Mouse (Mus musculus) C2C12 (cell line): ENCODE measurements around the gene Rpl18a. TPM values are rescaled to one million over a fixed set of nuclear protein-coding genes. Genes with fewer than 3 reads are reported as not detected.

Experiments used
- H3K27me3 ChIP-seq: one replicate; pipeline ENCODE4 v1.6.1; 2011; ENCODE audit not compliant: control insufficient read depth, insufficient read depth, insufficient read length
- H3K36me3 ChIP-seq: one replicate; pipeline ENCODE4 v1.6.1; 2011; ENCODE audit not compliant: control insufficient read depth, insufficient read depth
- H3K4me3 ChIP-seq: one replicate; pipeline ENCODE4 v1.5.1; 2011; ENCODE audit warnings: mild to moderate bottlenecking, control low read depth; ENCODE audit not compliant: poor library complexity, insufficient read depth, severe bottlenecking
- H3K79me2 ChIP-seq: one replicate; pipeline ENCODE4 v1.6.1; 2011; ENCODE audit not compliant: control insufficient read depth, insufficient read depth
- H3K79me3 ChIP-seq: one replicate; pipeline ENCODE4 v1.6.1; 2011; ENCODE audit warnings: low read depth, control low read depth
- H3ac ChIP-seq: one replicate; pipeline ENCODE3; 2011; ENCODE audit warnings: low read depth; ENCODE audit not compliant: control insufficient read depth, insufficient read length
- CEBPB ChIP-seq: IDR thresholded peaks from one replicate; pipeline ENCODE4 v1.6.1; 2011; ENCODE audit warnings: low read depth, mild to moderate bottlenecking, control low read depth, moderate library complexity
- CTCF ChIP-seq: IDR thresholded peaks from one replicate; pipeline ENCODE4 v1.5.1; 2011; ENCODE audit not compliant: control insufficient read depth, insufficient read depth, insufficient read length
- FOSL1 ChIP-seq: IDR thresholded peaks from one replicate; pipeline ENCODE4 v1.8.0; 2011; ENCODE audit warnings: mild to moderate bottlenecking, low read length; ENCODE audit not compliant: poor library complexity, insufficient read depth, severe bottlenecking
- MAX ChIP-seq: IDR thresholded peaks from one replicate; pipeline ENCODE4 v1.6.1; 2011; ENCODE audit warnings: mild to moderate bottlenecking, control low read depth
- MYOD1 ChIP-seq: IDR thresholded peaks from one replicate; pipeline ENCODE4 v1.6.1; 2011; ENCODE audit warnings: low read depth; ENCODE audit not compliant: control insufficient read depth, insufficient read length
- MYOG ChIP-seq: IDR thresholded peaks from one replicate; pipeline ENCODE4 v1.6.1; 2011; ENCODE audit not compliant: control insufficient read depth, insufficient read length; ENCODE audit errors: extremely low read depth
- USF1 ChIP-seq: IDR thresholded peaks from one replicate; pipeline ENCODE4 v1.6.1; 2011; ENCODE audit warnings: low read depth, mild to moderate bottlenecking, control low read depth, moderate library complexity
- polyA plus RNA-seq: library from polyadenylated mRNA; unstranded; fragments of >200 nt; fragmentation: generic; extraction: Trizol; gene quantifications from one replicate; pipeline ENCODE4 v1.2.1, GENCODE M21; 2012; ENCODE audit warnings: missing spikeins

Rpl18a gene
- polyA plus RNA-seq, 1 experiment, result 4,918 TPM

DNA sequence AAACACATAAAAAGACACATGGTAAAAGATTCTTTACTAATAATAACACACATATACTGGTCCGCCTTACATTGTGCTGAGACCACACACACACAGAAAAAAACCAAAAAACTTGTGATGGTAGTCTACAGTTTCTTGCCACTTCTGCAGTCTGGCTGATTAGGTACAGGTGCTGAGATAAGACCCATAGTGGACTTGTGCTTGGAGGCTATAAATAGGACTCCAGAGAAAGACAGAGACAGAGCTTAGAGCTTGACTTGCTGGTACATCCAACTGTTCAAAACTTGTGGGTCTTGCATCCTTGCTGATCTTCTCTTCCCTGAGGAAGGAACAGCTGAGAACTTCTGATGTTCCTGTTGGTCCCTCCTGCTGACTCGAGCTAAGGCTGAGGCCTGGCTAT is 10.3 kb upstream of the Rpl18a start:
- peaks cover 47% of the 10 kb centered on the region for H3K79me3 ChIP-seq
- H3K27me3 ChIP-seq, result no peaks in the 10 kb centered on the region
- no peak overlapping the region for H3ac ChIP-seq
- TF ChIP-seq MYOG, result no peak
- H3K36me3 ChIP-seq, result peaks cover 19% of the 10 kb centered on the region
- peaks cover 61% of the 10 kb centered on the region for H3K79me2 ChIP-seq
- H3K4me3 ChIP-seq, result no peak overlapping the region

DNA sequence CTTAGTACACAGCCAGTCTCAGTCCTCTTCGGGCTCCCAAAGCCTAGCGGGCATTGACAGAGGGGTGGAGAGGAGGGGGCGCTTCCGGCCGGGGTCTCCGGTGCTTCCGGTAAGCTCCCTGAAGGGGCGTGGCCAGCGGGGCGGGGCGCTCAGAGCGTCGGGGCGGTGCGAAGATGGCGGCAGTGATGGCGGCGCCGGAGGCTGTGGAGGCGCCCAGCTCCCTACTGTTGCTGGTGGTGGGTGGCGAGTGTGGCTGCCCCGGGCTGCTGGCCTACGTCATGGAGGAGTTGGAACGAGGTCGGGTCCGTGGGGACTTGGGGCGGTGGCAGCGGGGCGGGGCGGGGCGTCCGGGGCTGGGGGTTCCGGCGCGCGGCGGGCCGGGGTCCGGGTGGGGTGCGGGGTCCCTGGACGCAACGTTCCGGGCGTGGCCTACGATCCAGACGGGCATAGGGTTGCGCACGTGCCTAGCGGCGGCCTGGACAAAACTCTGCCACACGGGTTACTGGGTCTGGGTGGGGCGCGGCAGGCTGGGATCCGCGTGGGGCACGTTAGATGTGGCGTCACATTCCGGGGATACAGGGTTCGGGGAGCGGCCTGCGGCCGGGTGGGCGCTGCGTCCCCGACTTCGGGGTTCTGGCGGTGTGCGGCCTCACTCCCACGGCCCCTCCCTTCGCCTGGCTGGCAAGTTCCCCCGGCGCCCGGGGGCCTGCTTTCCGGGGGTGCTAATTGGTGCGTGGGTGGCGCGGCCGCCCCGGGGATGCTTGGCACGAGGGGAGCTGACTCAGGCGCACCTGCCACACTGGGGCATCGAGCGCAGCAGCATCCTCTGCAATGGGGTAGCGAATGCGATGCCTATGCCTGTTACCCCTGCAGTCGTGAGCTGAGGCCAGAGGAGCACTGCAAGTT is 8.9 kb upstream of the Rpl18a start, which contains the start of gene Map1s:
Map1s (plus strand) TSS at position 102 of the 906 bp plus-strand sequence.
- Histone ChIP-seq H3K36me3 (peaks cover 6% of the 10 kb centered on the region), H3K4me3 (peak within 1 kb of the TSS; percentile 61), H3K79me2 (peaks cover 48% of the 10 kb centered on the region), H3ac (peak within 1 kb of the TSS; percentile 95), H3K79me3 (peaks cover 38% of the 10 kb centered on the region), H3K27me3 (no peaks in the 10 kb centered on the region)
- no peak for TF ChIP-seq FOSL1
- no peak for TF ChIP-seq MYOG
- TF ChIP-seq CEBPB, result no peak
- peak; percentile 90 for TF ChIP-seq MYOD1
- TF ChIP-seq CTCF, result no peak
- no peak for TF ChIP-seq USF1
- peak; percentile 73 for TF ChIP-seq MAX

- no peak for TF ChIP-seq CEBPB
- no peak for TF ChIP-seq MYOD1
- no peak for TF ChIP-seq MAX
- no peak for TF ChIP-seq MYOG
- TF ChIP-seq CTCF, result no peak
- no peak for TF ChIP-seq FOSL1
- no peak for TF ChIP-seq USF1
Observed at GRCm38 (mm10) chr8:70905463-70905830, 8.2 kb upstream of the Rpl18a start.

GRCm38 (mm10) chr8:70904532-70904931 is 7.3 kb upstream of the Rpl18a start:
- H3K4me3 ChIP-seq, result no peak overlapping the region
- peaks cover 37% of the 10 kb centered on the region for H3K79me2 ChIP-seq
- H3ac ChIP-seq, result no peak overlapping the region
- peaks cover 30% of the 10 kb centered on the region for H3K79me3 ChIP-seq
- H3K27me3 ChIP-seq, result no peaks in the 10 kb centered on the region
- H3K36me3 ChIP-seq, result no peaks in the 10 kb centered on the region
- TF ChIP-seq MAX (no peak), CEBPB (no peak), MYOD1 (no peak), MYOG (no peak), CTCF (no peak), USF1 (no peak), FOSL1 (no peak)

More at GRCm38 (mm10) chr8:70905463-70905830, 8.2 kb upstream of the Rpl18a start:
- Histone ChIP-seq H3ac (peak overlapping the region; percentile 61), H3K4me3 (peak overlapping the region; percentile 61), H3K79me2 (peaks cover 42% of the 10 kb centered on the region), H3K79me3 (peaks cover 32% of the 10 kb centered on the region), H3K27me3 (no peaks in the 10 kb centered on the region), H3K36me3 (peaks cover under 1% of the 10 kb centered on the region)

DNA sequence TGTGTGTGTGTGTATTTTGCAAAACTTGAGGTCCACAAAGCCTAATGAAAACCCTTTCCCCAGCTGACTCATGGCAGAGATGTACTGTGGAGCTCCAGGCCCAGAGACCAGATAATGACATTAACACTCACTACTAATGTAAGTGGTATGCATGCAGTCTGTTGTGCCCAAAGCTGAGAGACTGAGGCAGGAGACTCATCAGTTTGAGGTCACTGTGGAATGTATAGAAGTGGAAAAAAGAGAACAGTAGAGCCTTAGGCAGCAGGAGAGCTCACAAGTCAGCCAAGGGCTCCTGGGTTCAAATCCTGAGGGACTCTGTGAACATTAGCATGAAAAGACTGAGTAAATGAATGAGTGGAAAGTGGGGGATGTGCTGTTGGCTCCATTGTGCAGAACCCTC is 6.4 kb upstream of the Rpl18a start:
- no peaks in the 10 kb centered on the region for H3K27me3 ChIP-seq
- H3K36me3 ChIP-seq, result no peaks in the 10 kb centered on the region
- peaks cover 28% of the 10 kb centered on the region for H3K79me2 ChIP-seq
- TF ChIP-seq MYOD1 (peak; percentile 14), FOSL1 (no peak), CEBPB (no peak), USF1 (no peak), MYOG (no peak), CTCF (no peak), MAX (no peak)
- H3ac ChIP-seq, result no peak overlapping the region
- no peak overlapping the region for H3K4me3 ChIP-seq
- peaks cover 21% of the 10 kb centered on the region for H3K79me3 ChIP-seq

GRCm38 (mm10) chr8:70903112-70903511 is 5.9 kb upstream of the Rpl18a start:
- TF ChIP-seq USF1, result no peak
- TF ChIP-seq MAX, result no peak
- TF ChIP-seq MYOD1, result peak; percentile 72
- TF ChIP-seq MYOG, result no peak
- TF ChIP-seq FOSL1, result no peak
- TF ChIP-seq CEBPB, result peak; percentile 60
- H3K4me3 ChIP-seq, result no peak overlapping the region
- no peaks in the 10 kb centered on the region for H3K27me3 ChIP-seq
- H3K79me2 ChIP-seq, result peaks cover 23% of the 10 kb centered on the region
- no peaks in the 10 kb centered on the region for H3K36me3 ChIP-seq
- H3K79me3 ChIP-seq, result peaks cover 17% of the 10 kb centered on the region
- peak overlapping the region; percentile 42 for H3ac ChIP-seq
